37 mouse cellular contexts compared by ENCODE assay signal in the genomic region with DNA sequence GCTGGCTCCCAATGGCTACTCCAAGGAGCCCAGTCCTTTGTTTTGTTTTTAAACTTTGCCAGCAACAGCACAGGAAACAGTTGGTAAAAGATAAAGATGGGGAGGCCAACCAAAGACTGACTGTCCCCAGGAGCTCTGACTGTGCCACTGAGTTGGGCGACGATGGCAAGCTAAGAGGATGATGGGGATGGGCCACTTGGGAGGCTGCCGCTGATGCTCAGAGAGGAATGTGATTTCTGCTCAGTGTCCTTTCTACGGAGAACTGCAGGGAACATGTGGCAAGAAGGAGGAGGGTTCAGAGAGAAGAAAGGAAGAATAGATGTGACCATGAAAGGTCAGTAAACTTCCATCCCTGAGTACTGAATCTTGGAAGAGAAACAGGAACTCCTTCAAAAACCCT. TPM values are rescaled to one million over a fixed set of nuclear protein-coding genes. Genes with fewer than 3 reads are reported as not detected.
"Had no signal": no experiment of that assay in that cellular context is flagged by ENCODE, and none has a peak within 500 bp of the region (broad histone marks: within the 10 kb centered on the region; RNA-seq: fewer than 3 reads in every experiment).

No protein-coding gene starts in this region.

- H3K9me3 ChIP-seq: heart, embryonic 12.5 days; hindbrain, embryonic 12.5 days; limb, embryonic 10.5 days; limb, embryonic 12.5 days; liver, embryonic 13.5 days; liver, embryonic 15.5 days had no signal

- H3K4me1 ChIP-seq: heart, embryonic 12.5 days; hindbrain, embryonic 12.5 days; limb, embryonic 10.5 days; limb, embryonic 12.5 days; liver, embryonic 13.5 days; liver, embryonic 15.5 days had no signal

- H3K36me3 ChIP-seq: heart, embryonic 12.5 days; hindbrain, embryonic 12.5 days; limb, embryonic 10.5 days; limb, embryonic 12.5 days; liver, embryonic 13.5 days; liver, embryonic 15.5 days had no signal

- H3K27ac ChIP-seq: hindbrain, embryonic 12.5 days; hindbrain, embryonic 14.5 days; layer of hippocampus, adult 2 months; left cerebral cortex, adult 2 months; limb, embryonic 10.5 days; limb, embryonic 12.5 days; liver, embryonic 13.5 days; liver, embryonic 15.5 days had no signal

- H3K27me3 ChIP-seq: heart, embryonic 12.5 days; hindbrain, embryonic 12.5 days; limb, embryonic 12.5 days; liver, embryonic 13.5 days; liver, embryonic 15.5 days had no signal

- DNase-seq: gastrocnemius, postnatal 14 days; gastrocnemius, postnatal 36 days; heart, adult 18-20 months; heart, postnatal 10 days; heart, postnatal 36 days; kidney, adult 18-20 months; kidney, adult 8-10 months; kidney, postnatal 10 days; kidney, postnatal 25 days; kidney, postnatal 4 days; liver; liver, embryonic 13.5 days had no signal

- H3K4me3 ChIP-seq: heart, embryonic 12.5 days; hindbrain, embryonic 12.5 days; layer of hippocampus, adult 2 months; left cerebral cortex, adult 2 months; limb, embryonic 10.5 days; limb, embryonic 12.5 days; liver, embryonic 13.5 days; liver, embryonic 15.5 days had no signal

RNA-seq across cellular contexts. Expression of a gene that starts 22.0 kb away (rescaled TPM):
- total RNA-seq: gastrocnemius, adult 18-20 months; gastrocnemius, adult 8-10 months; gastrocnemius, postnatal 14 days; gastrocnemius, postnatal 36 days; heart, adult 18-20 months; heart, adult 8-10 months; heart, postnatal 10 days; heart, postnatal 36 days; hematopoietic stem cell, adult 5-6 weeks; layer of hippocampus, adult 2 months; layer of hippocampus, postnatal 10 days; layer of hippocampus, postnatal 25 days; left cerebral cortex, adult 2 months; left cerebral cortex, postnatal 14 days; left cerebral cortex, postnatal 36 days had no signal
- polyA plus RNA-seq: heart, embryonic 12.5 days; heart, embryonic 14.5 days; heart, embryonic 16.5 days; hindbrain, embryonic 12.5 days; hindbrain, embryonic 14.5 days; hindbrain, embryonic 16.5 days; inflammation-experienced regulatory T-cells, adult 6 months; intestine, postnatal 0 days; kidney, embryonic 14.5 days; kidney, embryonic 16.5 days; limb, embryonic 10.5 days; limb, embryonic 12.5 days; limb, embryonic 14.5 days; liver, embryonic 11.5 days; liver, embryonic 13.5 days; liver, embryonic 15.5 days had no signal

RNA-seq across cellular contexts. Expression of a gene that starts 52.5 kb away (rescaled TPM):
- total RNA-seq: gastrocnemius, adult 18-20 months; gastrocnemius, adult 8-10 months; gastrocnemius, postnatal 14 days; gastrocnemius, postnatal 36 days; heart, adult 18-20 months; heart, adult 8-10 months; heart, postnatal 10 days; heart, postnatal 36 days; hematopoietic stem cell, adult 5-6 weeks; layer of hippocampus, adult 2 months; left cerebral cortex, adult 2 months; left cerebral cortex, postnatal 14 days; left cerebral cortex, postnatal 36 days had no signal
- polyA plus RNA-seq: heart, embryonic 12.5 days; heart, embryonic 14.5 days; heart, embryonic 16.5 days; hindbrain, embryonic 12.5 days; hindbrain, embryonic 14.5 days; inflammation-experienced regulatory T-cells, adult 6 months; intestine, postnatal 0 days; kidney, embryonic 14.5 days; kidney, embryonic 16.5 days; limb, embryonic 10.5 days; limb, embryonic 12.5 days; limb, embryonic 14.5 days; liver, embryonic 11.5 days; liver, embryonic 13.5 days; liver, embryonic 15.5 days had no signal
